Mouse (Mus musculus) heart, postnatal 10 days (tissue): Measurements from ENCODE around the gene Tnnc2. TPM values are rescaled to one million over a fixed set of nuclear protein-coding genes. Genes with fewer than 3 reads are reported as not detected.

Source experiments
- DNase-seq, 2 experiments: peaks; one replicate each; pipeline ENCODE4 v3.0.0; 2021
- intact Hi-C: fragments of 180-260 bp; cut with DNase I; formaldehyde crosslinking; loops from one replicate; pipeline ENCODE4 v1.15.1; 2025
- total RNA-seq, 2 experiments: library from RNA; stranded (reverse); gene quantifications; 2 replicates each; pipeline ENCODE4 v1.2.3; 2021

The Tnnc2 gene
- total RNA-seq, 2 experiments from 2014 or later: 0.52 TPM; not detected in 1

GRCm38 (mm10) chr2:164777246-164778014 is 2.3 kb downstream of the Tnnc2 start:
- intact Hi-C loops: no loop called here
- DNase-seq: no peak

- intact Hi-C loops: no loop called here
- DNase-seq: no peak
These were observed 3.0 kb downstream of the Tnnc2 start for GRCm38 (mm10) chr2:164776801-164777200.

GRCm38 (mm10) chr2:164776130-164776529 is 3.6 kb downstream of the Tnnc2 start:
- intact Hi-C loops: no loop called here
- no peak for DNase-seq

GRCm38 (mm10) chr2:164773989-164774364 is 5.8 kb downstream of the Tnnc2 start:
- no peak for DNase-seq
- intact Hi-C loops: no loop called here

- intact Hi-C loops: no loop called here
- DNase-seq: no peak
These were observed 6.4 kb downstream of the Tnnc2 start for GRCm38 (mm10) chr2:164773229-164773988.

- intact Hi-C loops: no loop called here
- no peak for DNase-seq
These were observed 8.6 kb downstream of the Tnnc2 start for GRCm38 (mm10) chr2:164771123-164771522.

GRCm38 (mm10) chr2:164770279-164770678 is 9.5 kb downstream of the Tnnc2 start:
- intact Hi-C loops: no loop called here
- no peak for DNase-seq

- intact Hi-C loops: no loop called here
- peak; percentile 99 to 100 for DNase-seq
These were observed 10.3 kb downstream of the Tnnc2 start, which contains the start of gene Ube2c for GRCm38 (mm10) chr2:164769258-164770037. Ube2c (plus strand) TSS chr2:164769898.

- no peak for DNase-seq
- intact Hi-C loops: loop anchor here (2.0 kb wide), 1 partner anchor 21 kb away; no protein-coding TSS in a partner anchor
These were observed 11.8 kb downstream of the Tnnc2 start for GRCm38 (mm10) chr2:164767812-164768540.

GRCm38 (mm10) chr2:164765841-164766240 is 13.9 kb downstream of the Tnnc2 start:
- DNase-seq: no peak
- intact Hi-C loops: loop anchor here (2.0 kb wide), 1 partner anchor 19 kb away; no protein-coding TSS in a partner anchor

- no peak for DNase-seq
- intact Hi-C loops: no loop called here
These were observed 17.2 kb downstream of the Tnnc2 start for GRCm38 (mm10) chr2:164762593-164762992.

GRCm38 (mm10) chr2:164761971-164762370 is 17.8 kb downstream of the Tnnc2 start:
- intact Hi-C loops: no loop called here

GRCm38 (mm10) chr2:164761502-164761901 is 18.3 kb downstream of the Tnnc2 start:
- DNase-seq: no peak
- intact Hi-C loops: no loop called here

More at GRCm38 (mm10) chr2:164761971-164762370, 17.8 kb downstream of the Tnnc2 start:
- no peak for DNase-seq

- intact Hi-C loops: no loop called here
- no peak for DNase-seq
These were observed 19.5 kb downstream of the Tnnc2 start for GRCm38 (mm10) chr2:164760059-164760833.

GRCm38 (mm10) chr2:164758692-164759091 is 21.1 kb downstream of the Tnnc2 start:
- DNase-seq: no peak
- intact Hi-C loops: no loop called here

GRCm38 (mm10) chr2:164757841-164758240 is 21.9 kb downstream of the Tnnc2 start:
- intact Hi-C loops: no loop called here

GRCm38 (mm10) chr2:164754800-164755199 is 25.0 kb downstream of the Tnnc2 start:
- intact Hi-C loops: no loop called here
- DNase-seq: peak; percentile 53 to 63

More at GRCm38 (mm10) chr2:164757841-164758240, 21.9 kb downstream of the Tnnc2 start:
- DNase-seq: no peak

GRCm38 (mm10) chr2:164754105-164754504 is 25.7 kb downstream of the Tnnc2 start:
- intact Hi-C loops: no loop called here
- DNase-seq: no peak

GRCm38 (mm10) chr2:164752454-164752853 is 27.3 kb downstream of the Tnnc2 start:
- no peak for DNase-seq
- intact Hi-C loops: no loop called here
